Mouse (Mus musculus) MEL-GATA-1-ER (cell line): ENCODE measurements around the gene Kdelr3.

Source experiments
- DNase-seq: peaks from one replicate; pipeline ENCODE4 v3.0.0-alpha.2; 2012; ENCODE audit warnings: low read depth; ENCODE audit errors: extremely low read depth

Gene Kdelr3

GRCm38 (mm10) chr15:79510425-79510824, 5.8 kb upstream of the Kdelr3 start:
- no peak for DNase-seq

- no peak for DNase-seq
These were observed 4.5 kb upstream of the Kdelr3 start for GRCm38 (mm10) chr15:79511553-79512320.

- DNase-seq: no peak
These were observed 2.3 kb upstream of the Kdelr3 start for GRCm38 (mm10) chr15:79513940-79514339.

GRCm38 (mm10) chr15:79517710-79518109, 1.5 kb downstream of the Kdelr3 start:
- DNase-seq: no peak

- no peak for DNase-seq
These were observed 2.4 kb downstream of the Kdelr3 start for GRCm38 (mm10) chr15:79518571-79518970.

- no peak for DNase-seq
These were observed 3.4 kb downstream of the Kdelr3 start for GRCm38 (mm10) chr15:79519400-79520220.

- no peak for DNase-seq
These were observed 9.4 kb downstream of the Kdelr3 start for GRCm38 (mm10) chr15:79525564-79525963.

GRCm38 (mm10) chr15:79525979-79526768, 10.0 kb downstream of the Kdelr3 start:
- no peak for DNase-seq

- DNase-seq: no peak
These were observed 11.0 kb downstream of the Kdelr3 start for GRCm38 (mm10) chr15:79527192-79527591.

GRCm38 (mm10) chr15:79527991-79528639, 11.9 kb downstream of the Kdelr3 start:
- no peak for DNase-seq

GRCm38 (mm10) chr15:79529935-79530334, 13.7 kb downstream of the Kdelr3 start:
- DNase-seq: no peak

- DNase-seq: no peak
These were observed 17.6 kb downstream of the Kdelr3 start for GRCm38 (mm10) chr15:79533796-79534195.

GRCm38 (mm10) chr15:79543968-79544367, 27.8 kb downstream of the Kdelr3 start:
- DNase-seq: no peak

GRCm38 (mm10) chr15:79545496-79545895, 29.3 kb downstream of the Kdelr3 start:
- DNase-seq: no peak

GRCm38 (mm10) chr15:79545921-79546399, 29.7 kb downstream of the Kdelr3 start:
- DNase-seq: peak; percentile 35

GRCm38 (mm10) chr15:79546410-79547288, 30.4 kb downstream of the Kdelr3 start, which contains the start of gene Ddx17:
TSS of gene Ddx17 (minus strand) at chr15:79546741.
- DNase-seq: peak; percentile 73

- no peak for DNase-seq
These were observed 31.1 kb downstream of the Kdelr3 start for GRCm38 (mm10) chr15:79547289-79547820.

- DNase-seq: no peak
These were observed 32.0 kb downstream of the Kdelr3 start for GRCm38 (mm10) chr15:79548226-79548625.

GRCm38 (mm10) chr15:79552566-79552965, 36.4 kb downstream of the Kdelr3 start:
- no peak for DNase-seq

- DNase-seq: no peak
These were observed 43.4 kb downstream of the Kdelr3 start for GRCm38 (mm10) chr15:79559649-79560048.
